Mouse (Mus musculus) cortical plate, adult 2 months (tissue): Measurements from ENCODE around the gene Chst7. TPM values are rescaled to one million over a fixed set of nuclear protein-coding genes. Genes with fewer than 3 reads are reported as not detected.

ENCODE experiments used
- H3K27ac ChIP-seq: fragments of 200-500 bp; 2 replicates; pipeline ENCODE4 v1.5.1; 2012; ENCODE audit warnings: low read length, control low read depth, inconsistent platforms; ENCODE audit not compliant: insufficient read depth
- H3K4me1 ChIP-seq: fragments of 200-500 bp; 2 replicates; pipeline ENCODE4 v1.6.1; 2011; ENCODE audit warnings: low read length; ENCODE audit not compliant: control insufficient read depth, insufficient read depth
- H3K4me3 ChIP-seq: fragments of 200-500 bp; 2 replicates; pipeline ENCODE4 v1.5.1; 2011; ENCODE audit warnings: mild to moderate bottlenecking, low read length, control low read depth; ENCODE audit not compliant: insufficient read depth
- CTCF ChIP-seq: fragments of 200-500 bp; IDR thresholded peaks from 2 replicates; pipeline ENCODE4 v1.5.1; 2011; ENCODE audit warnings: mild to moderate bottlenecking, control low read depth, low read length; ENCODE audit not compliant: insufficient read depth; ENCODE audit errors: extremely low read depth
- POLR2A ChIP-seq: fragments of 200-500 bp; IDR thresholded peaks from 2 replicates; pipeline ENCODE4 v1.6.1; 2011; ENCODE audit warnings: mild to moderate bottlenecking, low read length, control low read depth; ENCODE audit not compliant: insufficient read depth; ENCODE audit errors: extremely low read depth
- polyA plus RNA-seq: library from polyadenylated mRNA; depleted of rRNA; stranded (reverse); fragments of >200 nt; gene quantifications from 2 replicates; pipeline ENCODE4 v1.2.3, GENCODE M21; 2012; rRNA removed

Chst7 gene
- polyA plus RNA-seq, result 2.3 and 2.5 TPM in 2 replicates

- TF ChIP-seq POLR2A (no peak), CTCF (no peak)
- Histone ChIP-seq H3K4me1 (no peaks in the 10 kb centered on the region), H3K4me3 (peak within 1 kb of the TSS; percentile 43), H3K27ac (no peak within 1 kb of the TSS)
Observed at GRCm38 (mm10) chrX:20059381-20059971, at the start of gene Chst7. TSS of gene Chst7 (plus strand) at chrX:20059560.

GRCm38 (mm10) chrX:20012211-20012610 lies 47.1 kb upstream of the Chst7 start:
- H3K4me3 ChIP-seq, result no peak overlapping the region
- H3K4me1 ChIP-seq, result no peaks in the 10 kb centered on the region
- H3K27ac ChIP-seq, result no peak overlapping the region
- TF ChIP-seq POLR2A, result no peak
- TF ChIP-seq CTCF, result no peak

GRCm38 (mm10) chrX:20020942-20021341 lies 38.4 kb upstream of the Chst7 start:
- H3K4me1 ChIP-seq, result no peaks in the 10 kb centered on the region
- H3K27ac ChIP-seq, result no peak overlapping the region
- H3K4me3 ChIP-seq, result no peak overlapping the region
- TF ChIP-seq CTCF (no peak), POLR2A (no peak)

GRCm38 (mm10) chrX:20060096-20060768 lies 872 bp downstream of the Chst7 start:
- no peak overlapping the region for H3K27ac ChIP-seq
- no peaks in the 10 kb centered on the region for H3K4me1 ChIP-seq
- TF ChIP-seq POLR2A, result no peak
- no peak for TF ChIP-seq CTCF
- peak overlapping the region; percentile 43 for H3K4me3 ChIP-seq

- H3K4me1 ChIP-seq, result no peaks in the 10 kb centered on the region
- H3K27ac ChIP-seq, result no peak overlapping the region
- peak overlapping the region; percentile 43 for H3K4me3 ChIP-seq
- TF ChIP-seq CTCF (no peak), POLR2A (no peak)
Observed at GRCm38 (mm10) chrX:20060769-20061315, 1.5 kb downstream of the Chst7 start.

- H3K4me1 ChIP-seq, result no peaks in the 10 kb centered on the region
- H3K27ac ChIP-seq, result no peak overlapping the region
- no peak for TF ChIP-seq CTCF
- TF ChIP-seq POLR2A, result no peak
- no peak overlapping the region for H3K4me3 ChIP-seq
Observed at GRCm38 (mm10) chrX:20061764-20062480, 2.6 kb downstream of the Chst7 start.

GRCm38 (mm10) chrX:20066636-20067035 lies 7.3 kb downstream of the Chst7 start:
- H3K4me1 ChIP-seq, result no peaks in the 10 kb centered on the region
- no peak overlapping the region for H3K27ac ChIP-seq
- TF ChIP-seq CTCF, result no peak
- H3K4me3 ChIP-seq, result no peak overlapping the region

GRCm38 (mm10) chrX:20070196-20070595 lies 10.8 kb downstream of the Chst7 start:
- Histone ChIP-seq H3K4me3 (no peak overlapping the region), H3K27ac (no peak overlapping the region), H3K4me1 (no peaks in the 10 kb centered on the region)
- no peak for TF ChIP-seq CTCF
- no peak for TF ChIP-seq POLR2A

GRCm38 (mm10) chrX:20117717-20118116 lies 58.4 kb downstream of the Chst7 start:
- Histone ChIP-seq H3K27ac (no peak overlapping the region), H3K4me3 (no peak overlapping the region), H3K4me1 (no peaks in the 10 kb centered on the region)
- no peak for TF ChIP-seq POLR2A
